ENCODE assay signal across 18 mouse cellular contexts in genomic region chrX:101162532-101162931, GRCm38 (mm10). TPM values are rescaled to one million over a fixed set of nuclear protein-coding genes. Genes with fewer than 3 reads are reported as not detected.
DNase-seq lines count a peak whose midpoint lies in the region; ATAC-seq and TF ChIP-seq lines count a peak whose summit lies in the region.
"Had no signal": no experiment of that assay in that cellular context is flagged by ENCODE, and none has a peak within 500 bp of the region (broad histone marks: within the 10 kb centered on the region; RNA-seq: fewer than 3 reads in every experiment).

No protein-coding gene starts in this region.

- TF ChIP-seq POLR2A in lung, adult 2 months (IDR thresholded peaks at IDR 0.05; ENCODE audit: borderline replicate concordance, extremely low read depth, low read depth, low read length) = no peak
- no peak for TF ChIP-seq POLR2A in cerebellum, adult 2 months (IDR thresholded peaks at IDR 0.05; ENCODE audit: borderline replicate concordance, insufficient read depth, low read length)

- no peak for TF ChIP-seq CTCF in lung, adult 2 months (IDR thresholded peaks at IDR 0.05; ENCODE audit: insufficient read depth, low read length)
- TF ChIP-seq CTCF in cerebellum, adult 2 months (IDR thresholded peaks at IDR 0.05; ENCODE audit: borderline replicate concordance, insufficient read depth, low read depth, low read length) = no peak
- TF ChIP-seq CTCF in intestine, postnatal 0 days (IDR thresholded peaks at IDR 0.05; ENCODE audit: low read depth) = no peak

- no peak overlapping the region for H3K4me2 ChIP-seq in intestine, postnatal 0 days (replicated peaks; ENCODE audit: low read depth)
- H3K4me2 ChIP-seq: hindbrain, embryonic 13.5 days; midbrain, embryonic 12.5 days had no signal

- peak; percentile 1 for DNase-seq in lung, postnatal 10 days
- no peak for DNase-seq in lung, adult 2 months
- peak; percentile 23 to 47 for DNase-seq in cerebellum, adult 2 months
- DNase-seq in cerebellum, postnatal 25 days = peak; percentile 19 to 25
- DNase-seq in splenic B cell, adult 2 months (ENCODE audit: low read depth, low spot score) = peak; percentile 0
- no peak for DNase-seq in urinary bladder, postnatal 25 days (ENCODE audit: low spot score)
- DNase-seq in frontal cortex, postnatal 36 days (ENCODE audit: low spot score in 2 of 2) = no peak
- DNase-seq: adrenal gland, postnatal 25 days; heart, adult 11 months; kidney, adult 18-20 months had no signal

- H3K9me3 ChIP-seq in intestine, postnatal 0 days (ENCODE audit: control insufficient read depth) = no peaks in the 10 kb centered on the region
- H3K9me3 ChIP-seq: G1E; hindbrain, embryonic 13.5 days; limb, embryonic 10.5 days; midbrain, embryonic 12.5 days had no signal

- no peaks in the 10 kb centered on the region; the same call in 1 of the 2 replicates for H3K4me1 ChIP-seq in lung, adult 2 months (ENCODE audit: control insufficient read depth, insufficient read depth, low read length)
- peaks cover 4% of the 10 kb centered on the region for H3K4me1 ChIP-seq in cerebellum, adult 2 months (ENCODE audit: control insufficient read depth, insufficient read depth, low read length)
- no peaks in the 10 kb centered on the region for H3K4me1 ChIP-seq in intestine, postnatal 0 days (replicated peaks; ENCODE audit: control insufficient read depth, insufficient read depth, low read length)
- H3K4me1 ChIP-seq: hindbrain, embryonic 13.5 days; limb, embryonic 10.5 days; midbrain, embryonic 12.5 days had no signal

- H3K27me3 ChIP-seq in cerebellum, adult 2 months (ENCODE audit: control insufficient read depth, insufficient read depth, low read length) = no peaks in the 10 kb centered on the region
- H3K27me3 ChIP-seq in splenic B cell, adult 2 months (ENCODE audit: control insufficient read depth, insufficient read depth, low read length, poor library complexity, severe bottlenecking) = no peaks in the 10 kb centered on the region
- no peaks in the 10 kb centered on the region for H3K27me3 ChIP-seq in intestine, postnatal 0 days (replicated peaks; ENCODE audit: control insufficient read depth, insufficient read depth, low read length)
- H3K27me3 ChIP-seq: CH12.LX; hindbrain, embryonic 13.5 days had no signal

- H3K36me3 ChIP-seq in splenic B cell, adult 2 months (ENCODE audit: control insufficient read depth, insufficient read depth, low read length, poor library complexity, severe bottlenecking) = no peaks in the 10 kb centered on the region
- no peaks in the 10 kb centered on the region for H3K36me3 ChIP-seq in intestine, postnatal 0 days (ENCODE audit: control insufficient read depth, insufficient read depth)
- H3K36me3 ChIP-seq: G1E; hindbrain, embryonic 13.5 days; limb, embryonic 10.5 days; midbrain, embryonic 12.5 days had no signal

- no peak for ATAC-seq in intestine, postnatal 0 days
- ATAC-seq: lung, postnatal 0 days had no signal

- 75% methylated on average over 3 of the region's 3 CpGs for WGBS in lung, adult 2 months
- 28% methylated on average over 3 of the region's 3 CpGs for WGBS in cerebellum, adult 2 months
- WGBS in intestine, postnatal 0 days = 84% methylated on average over 3 of the region's 3 CpGs

- no peak overlapping the region for H3K9ac ChIP-seq in intestine, postnatal 0 days (ENCODE audit: low read depth, low read length)
- H3K9ac ChIP-seq: hindbrain, embryonic 13.5 days; midbrain, embryonic 12.5 days had no signal

- H3K4me3 ChIP-seq in lung, adult 2 months (replicated peaks; ENCODE audit: extremely low read depth, low read depth, low read length) = no peak overlapping the region
- no peak overlapping the region for H3K4me3 ChIP-seq in cerebellum, adult 2 months (replicated peaks; ENCODE audit: insufficient read depth, low read depth, low read length)
- no peak overlapping the region for H3K4me3 ChIP-seq in intestine, postnatal 0 days (ENCODE audit: low read depth, low read length)
- H3K4me3 ChIP-seq: hindbrain, embryonic 13.5 days; limb, embryonic 10.5 days; midbrain, embryonic 12.5 days had no signal

- peak overlapping the region; percentile 53; the same call in 1 of the 2 replicates for H3K27ac ChIP-seq in cerebellum, adult 2 months (ENCODE audit: insufficient read depth, low read length)
- H3K27ac ChIP-seq in intestine, postnatal 0 days (ENCODE audit: low read depth, low read length) = no peak overlapping the region
- H3K27ac ChIP-seq: hindbrain, embryonic 13.5 days; limb, embryonic 10.5 days; midbrain, embryonic 12.5 days; stomach, postnatal 0 days had no signal

RNA-seq across cellular contexts. Expression of gene Snx12, which starts 59.8 kb away (rescaled TPM):
- polyA plus RNA-seq in lung, adult 2 months (2012; rRNA removed) = 11.3 and 26.5 TPM in 2 replicates
- 37.2 and 39.4 TPM in 2 replicates for polyA plus RNA-seq in cerebellum, adult 2 months (2012; rRNA removed)
- 44.3 and 44.9 TPM in 2 replicates for polyA plus RNA-seq in intestine, postnatal 0 days (2015; fragmentation: Nextera tagmentation; extraction: Ambion mirVana)

Comparison
In these comparisons a context has a peak if more than half of its experiments do, and no peak if none do; other contexts are left out.
1. DNase-seq: peak in lung, postnatal 10 days (single experiment), cerebellum, adult 2 months (2 of 2), cerebellum, postnatal 25 days (2 of 2) and splenic B cell, adult 2 months (single experiment); none in lung, adult 2 months (single experiment), urinary bladder, postnatal 25 days (single experiment) and frontal cortex, postnatal 36 days (0 of 2).